Mouse (Mus musculus) lung, adult 2 months (tissue): ENCODE results near the gene Dppa2.

ENCODE experiments used
- CTCF ChIP-seq: fragments of 200-500 bp; IDR thresholded peaks from 2 replicates; pipeline ENCODE4 v1.5.1; 2011; ENCODE audit warnings: mild to moderate bottlenecking, low read length, control low read depth; ENCODE audit not compliant: insufficient read depth
- POLR2A ChIP-seq: fragments of 200-500 bp; IDR thresholded peaks from 2 replicates; pipeline ENCODE4 v1.6.1; 2011; ENCODE audit warnings: low read depth, mild to moderate bottlenecking, control low read depth, low read length, borderline replicate concordance; ENCODE audit errors: extremely low read depth

DNA sequence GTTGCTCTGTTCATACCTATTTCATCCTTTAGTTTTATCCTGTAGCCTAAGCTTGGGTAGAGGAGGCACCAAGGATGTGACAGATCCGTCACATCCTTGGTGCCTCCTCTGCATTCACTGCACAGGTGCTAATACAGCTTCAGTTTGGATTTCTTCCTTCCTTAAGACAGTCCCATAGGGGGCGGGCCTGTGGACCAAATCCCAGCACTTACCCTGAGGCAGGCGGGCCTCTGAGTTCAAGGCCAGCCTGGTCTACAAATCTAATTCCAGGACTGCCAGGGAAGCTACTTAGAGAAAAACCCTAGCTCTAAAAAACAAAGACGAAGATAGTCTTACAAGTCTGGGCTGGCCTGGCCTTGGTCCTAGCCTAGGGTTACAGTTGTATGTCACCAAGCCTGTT lies 18.2 kb upstream of the Dppa2 start:
- no peak for TF ChIP-seq POLR2A
- no peak for TF ChIP-seq CTCF
